Mouse (Mus musculus): ENCODE measurements around the gene a. TPM values are rescaled to one million over a fixed set of nuclear protein-coding genes. Genes with fewer than 3 reads are reported as not detected.
A peak's percentile ranks its signal among the peaks of the same experiment; 100 is the strongest.
"Not testable (repeated sequence)": the region's sequence is repeated elsewhere in the genome, so short reads cannot be mapped to it uniquely, and the experiment has no call there.

The a gene
- polyA plus RNA-seq, 1 experiment: not detected

DNA sequence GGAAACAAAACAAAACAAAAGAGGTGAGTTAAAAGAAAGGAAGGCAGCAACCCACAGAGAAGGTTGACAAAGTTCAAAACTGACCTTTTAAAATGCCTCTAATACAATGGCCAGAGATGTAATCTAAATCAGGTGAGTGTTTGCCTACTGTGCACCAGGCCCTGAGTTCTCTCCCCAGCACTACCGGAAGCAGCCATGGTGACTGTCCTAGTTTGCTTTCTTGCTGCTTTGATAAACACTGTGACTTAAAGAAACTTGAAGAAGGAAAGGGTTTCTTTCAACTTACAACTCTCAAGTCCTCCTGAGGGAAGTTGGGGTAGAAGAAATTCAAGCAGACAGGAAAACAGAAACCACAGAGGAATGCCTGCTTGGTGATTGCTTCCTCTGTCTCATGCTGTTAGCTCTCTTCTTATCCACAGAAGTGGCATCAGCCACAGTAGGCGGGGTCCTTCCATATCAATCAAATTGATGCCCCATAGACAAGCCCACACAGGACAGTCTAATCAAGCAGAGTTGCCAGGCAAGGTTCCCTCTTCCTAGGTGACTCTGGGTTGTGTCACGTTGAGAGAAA lies 220.0 kb downstream of the a start:
- Histone ChIP-seq H3K9me3 (replicated peaks; ENCODE audit: control insufficient read depth, insufficient read depth, low read length, poor library complexity, severe bottlenecking) (peaks cover 9% of the 10 kb centered on the region), H3K4me3 (ENCODE audit: low read depth, low read length) (no peak overlapping the region), H3K36me3 (ENCODE audit: control insufficient read depth, insufficient read depth, low read length, poor library complexity, severe bottlenecking) (no peaks in the 10 kb centered on the region), H3K27ac (ENCODE audit: insufficient read depth, low read length) (no peak overlapping the region), H3K4me1 (ENCODE audit: control insufficient read depth, insufficient read depth, low read length) (no peaks in the 10 kb centered on the region), H3K27me3 (ENCODE audit: control insufficient read depth, insufficient read depth, low read length, poor library complexity, severe bottlenecking) (no peaks in the 10 kb centered on the region; the same call in 1 of the 2 replicates), H3K9ac (ENCODE audit: low read depth, poor library complexity, severe bottlenecking) (no peak overlapping the region)
- no peak for TF ChIP-seq EP300 (IDR thresholded peaks at IDR 0.05; ENCODE audit: insufficient read depth, low read depth, low read length)
- TF ChIP-seq CTCF (IDR thresholded peaks at IDR 0.05; ENCODE audit: low read depth, low read length): no peak
- TF ChIP-seq POLR2A (IDR thresholded peaks at IDR 0.05; ENCODE audit: insufficient read depth, low read length): no peak

DNA sequence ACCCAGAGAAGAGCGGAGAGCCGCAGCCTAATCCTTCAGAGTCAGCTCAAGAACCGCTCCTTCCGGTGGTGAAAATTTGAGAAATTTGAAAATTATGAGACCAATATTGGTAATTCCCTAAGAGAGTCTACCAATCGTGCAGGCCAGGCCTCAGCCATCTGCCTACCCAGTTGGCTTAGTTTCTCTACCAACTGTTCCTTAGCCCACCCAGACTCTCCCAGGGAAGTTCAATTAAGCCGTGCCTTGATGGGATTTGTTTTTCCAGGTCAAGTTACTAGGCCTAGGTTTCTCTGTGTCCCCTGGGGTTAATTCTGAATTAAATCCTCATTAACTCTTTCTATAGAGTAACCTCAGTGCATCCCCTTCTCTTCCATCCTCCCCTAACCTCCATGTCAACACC lies 221.8 kb downstream of the a start:
- TF ChIP-seq EP300 (IDR thresholded peaks at IDR 0.05; ENCODE audit: insufficient read depth, low read depth, low read length) (no peak), CTCF (IDR thresholded peaks at IDR 0.05; ENCODE audit: low read depth, low read length) (no peak), POLR2A (IDR thresholded peaks at IDR 0.05; ENCODE audit: insufficient read depth, low read length) (no peak)
- Histone ChIP-seq H3K9ac (ENCODE audit: low read depth, poor library complexity, severe bottlenecking) (no peak overlapping the region), H3K36me3 (ENCODE audit: control insufficient read depth, insufficient read depth, low read length, poor library complexity, severe bottlenecking) (no peaks in the 10 kb centered on the region), H3K4me1 (ENCODE audit: control insufficient read depth, insufficient read depth, low read length) (no peaks in the 10 kb centered on the region), H3K4me3 (ENCODE audit: low read depth, low read length) (no peak overlapping the region), H3K27me3 (ENCODE audit: control insufficient read depth, insufficient read depth, low read length, poor library complexity, severe bottlenecking) (no peaks in the 10 kb centered on the region; the same call in 1 of the 2 replicates), H3K27ac (ENCODE audit: insufficient read depth, low read length) (no peak overlapping the region), H3K9me3 (replicated peaks; ENCODE audit: control insufficient read depth, insufficient read depth, low read length, poor library complexity, severe bottlenecking) (no peaks in the 10 kb centered on the region)

DNA sequence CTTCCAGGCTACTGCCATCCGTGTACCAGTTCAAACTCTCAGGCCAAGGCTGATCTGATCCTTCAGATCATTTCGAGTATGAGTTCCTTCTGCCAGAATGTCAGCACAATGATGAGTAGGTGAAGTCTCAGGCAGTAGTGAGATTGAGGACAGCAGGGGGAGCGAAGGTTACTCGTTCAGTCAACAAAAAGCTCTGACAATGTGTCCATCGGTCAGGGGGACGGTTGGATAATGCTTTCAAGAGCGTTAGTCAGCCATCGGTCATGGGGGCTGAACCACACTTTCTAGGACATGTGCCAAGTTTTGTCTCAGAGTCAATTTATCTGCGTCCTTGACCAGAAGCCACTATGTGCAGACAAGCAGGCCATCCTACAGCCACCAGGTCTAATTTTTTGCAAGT lies 225.5 kb downstream of the a start:
- not testable (repeated sequence) for H3K27me3 ChIP-seq (ENCODE audit: control insufficient read depth, insufficient read depth, low read length, poor library complexity, severe bottlenecking); H3K9me3 ChIP-seq (replicated peaks; ENCODE audit: control insufficient read depth, insufficient read depth, low read length, poor library complexity, severe bottlenecking); H3K36me3 ChIP-seq (ENCODE audit: control insufficient read depth, insufficient read depth, low read length, poor library complexity, severe bottlenecking); H3K4me3 ChIP-seq (ENCODE audit: low read depth, low read length); H3K27ac ChIP-seq (ENCODE audit: insufficient read depth, low read length); H3K4me1 ChIP-seq (ENCODE audit: control insufficient read depth, insufficient read depth, low read length); H3K9ac ChIP-seq (ENCODE audit: low read depth, poor library complexity, severe bottlenecking)

DNA sequence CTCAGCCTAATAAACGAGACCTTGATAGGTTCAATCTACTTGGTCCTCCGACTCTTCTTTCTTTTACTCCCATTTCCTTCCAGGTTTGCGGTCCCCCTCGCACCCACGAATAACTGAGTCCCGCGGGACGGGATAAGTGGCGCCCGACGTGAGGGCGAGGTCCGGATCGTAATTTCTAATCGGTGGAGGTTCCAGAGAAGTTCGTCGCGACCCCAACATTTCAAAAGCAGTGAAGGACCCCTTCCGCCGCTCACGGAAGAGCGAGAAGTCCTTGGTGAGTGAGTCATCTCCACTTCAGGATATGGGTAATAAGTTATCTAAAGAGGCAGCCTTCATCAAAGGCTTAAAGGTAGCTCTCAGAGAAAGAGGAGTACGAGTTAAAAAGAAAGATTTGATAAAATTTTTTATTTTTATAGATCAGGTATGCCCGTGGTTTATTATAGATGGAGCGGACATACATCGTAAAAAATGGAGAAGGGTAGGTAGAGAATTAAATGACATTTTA lies 227.1 kb downstream of the a start, which contains the start of gene Gm14226:
TSS of gene Gm14226 (plus strand) at position 16 of the 505 bp plus-strand sequence.
- peak within 1 kb of the TSS; percentile 33; the same call in 1 of the 2 replicates for H3K9ac ChIP-seq (ENCODE audit: low read depth, poor library complexity, severe bottlenecking)
- H3K4me1 ChIP-seq (ENCODE audit: control insufficient read depth, insufficient read depth, low read length); H3K27me3 ChIP-seq (ENCODE audit: control insufficient read depth, insufficient read depth, low read length, poor library complexity, severe bottlenecking); H3K36me3 ChIP-seq (ENCODE audit: control insufficient read depth, insufficient read depth, low read length, poor library complexity, severe bottlenecking); H3K9me3 ChIP-seq (replicated peaks; ENCODE audit: control insufficient read depth, insufficient read depth, low read length, poor library complexity, severe bottlenecking); H3K27ac ChIP-seq (ENCODE audit: insufficient read depth, low read length): not testable (repeated sequence)
- peak within 1 kb of the TSS; percentile 72 for H3K4me3 ChIP-seq (ENCODE audit: low read depth, low read length)

DNA sequence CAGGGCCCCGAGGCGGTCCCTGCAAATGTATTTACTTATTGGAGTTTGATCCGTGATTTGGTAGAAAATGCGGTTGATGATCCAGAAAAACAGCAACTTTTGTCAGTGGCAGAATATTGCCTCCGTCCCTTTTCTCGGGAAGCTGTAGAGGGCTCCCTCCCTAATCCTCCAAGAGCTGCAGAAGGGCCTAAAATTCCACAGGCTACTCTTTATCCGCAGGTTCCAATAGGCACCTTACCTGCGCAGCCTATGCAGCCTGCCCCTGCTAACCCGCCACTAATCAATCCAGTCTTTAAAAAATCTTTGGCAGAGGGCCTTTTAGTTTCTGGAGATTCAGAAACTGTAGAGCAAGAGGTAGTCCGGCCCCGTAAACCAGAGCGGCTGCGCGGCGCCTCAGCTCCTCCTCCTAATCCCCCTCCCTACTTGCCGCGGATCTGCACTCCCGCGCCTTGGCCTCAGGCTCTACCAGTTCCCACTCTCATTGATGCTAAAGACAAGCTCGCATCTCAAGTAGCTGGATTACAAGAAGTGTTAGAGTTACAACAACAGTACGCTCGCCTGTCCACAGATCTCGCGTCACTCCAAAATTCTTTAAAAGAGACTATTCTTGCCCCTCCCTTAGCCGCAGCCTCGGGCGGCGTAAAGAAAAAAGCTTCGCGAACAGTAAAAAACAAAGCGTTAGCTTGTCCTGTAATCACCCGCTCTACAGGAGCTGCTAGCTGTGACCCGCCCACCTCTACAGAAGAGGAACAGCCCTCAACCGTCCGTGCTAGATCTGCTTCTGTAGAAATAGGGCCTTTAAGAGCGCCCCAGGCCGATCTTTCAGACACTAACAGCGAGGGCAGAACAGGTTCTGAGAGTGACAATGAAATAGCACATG lies 227.8 kb downstream of the a start:
- peak overlapping the region; percentile 72 for H3K4me3 ChIP-seq (ENCODE audit: low read depth, low read length)
- H3K4me1 ChIP-seq (ENCODE audit: control insufficient read depth, insufficient read depth, low read length): peaks cover 2% of the 10 kb centered on the region
- H3K9me3 ChIP-seq (replicated peaks; ENCODE audit: control insufficient read depth, insufficient read depth, low read length, poor library complexity, severe bottlenecking): no peaks in the 10 kb centered on the region
- peak overlapping the region; percentile 33; the same call in 1 of the 2 replicates for H3K9ac ChIP-seq (ENCODE audit: low read depth, poor library complexity, severe bottlenecking)
- H3K27me3 ChIP-seq (ENCODE audit: control insufficient read depth, insufficient read depth, low read length, poor library complexity, severe bottlenecking): peaks cover 2% of the 10 kb centered on the region
- no peaks in the 10 kb centered on the region for H3K36me3 ChIP-seq (ENCODE audit: control insufficient read depth, insufficient read depth, low read length, poor library complexity, severe bottlenecking)
- no peak for TF ChIP-seq CTCF (IDR thresholded peaks at IDR 0.05; ENCODE audit: low read depth, low read length)
- 0 out of 2 replicates have a peak, but pooled peaks have one; percentile 24 for TF ChIP-seq EP300 (IDR thresholded peaks at IDR 0.05; ENCODE audit: insufficient read depth, low read depth, low read length)
- TF ChIP-seq POLR2A (IDR thresholded peaks at IDR 0.05; ENCODE audit: insufficient read depth, low read length): no peak
- H3K27ac ChIP-seq (ENCODE audit: insufficient read depth, low read length): no peak overlapping the region

DNA sequence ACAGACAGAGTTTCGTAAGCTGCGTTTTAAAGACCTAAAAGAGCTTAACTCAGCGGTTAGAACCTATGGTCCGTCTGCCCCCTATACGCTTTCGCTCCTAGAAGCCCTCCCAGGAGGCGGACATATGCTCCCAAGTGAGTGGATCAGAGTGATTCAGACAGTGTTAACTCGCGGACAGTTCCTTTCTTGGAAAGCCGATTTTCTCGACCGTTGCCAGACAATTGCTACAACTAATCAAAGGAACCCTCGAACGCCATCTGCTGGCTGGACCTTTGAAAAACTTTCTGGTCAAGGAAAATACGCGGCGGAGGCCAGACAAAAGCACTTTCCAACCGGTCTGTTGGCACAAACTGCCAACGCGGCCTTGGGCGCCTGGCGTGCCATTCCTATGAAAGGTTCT lies 228.5 kb downstream of the a start:
- H3K4me3 ChIP-seq (ENCODE audit: low read depth, low read length): peak overlapping the region; percentile 72

DNA sequence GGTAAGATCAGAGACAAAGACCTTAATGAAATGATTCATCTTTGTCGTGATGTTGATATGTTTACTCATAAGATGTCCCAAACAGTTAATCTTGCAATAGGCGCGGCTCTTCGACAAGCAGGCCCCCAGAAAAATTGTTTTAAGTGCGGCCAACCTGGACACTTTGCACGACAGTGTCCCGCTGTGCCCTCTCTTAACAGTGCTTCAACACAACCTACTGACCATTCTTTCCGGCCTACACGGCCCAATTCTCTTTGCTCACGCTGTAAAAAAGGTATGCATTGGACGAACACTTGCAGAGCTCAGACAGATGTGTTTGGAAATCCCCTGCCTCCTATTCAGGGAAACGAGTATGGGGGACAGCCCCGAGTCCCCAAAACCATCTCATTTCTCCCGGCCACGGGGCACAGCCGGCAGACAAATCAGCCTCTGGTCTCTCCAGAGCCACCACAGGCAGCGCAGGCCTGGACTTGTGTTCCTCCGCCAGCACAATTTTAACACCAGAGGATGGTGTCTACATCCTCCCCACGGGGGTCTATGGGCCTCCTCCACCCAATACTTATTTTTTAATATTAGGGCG lies 229.1 kb downstream of the a start:
- H3K9ac ChIP-seq (ENCODE audit: low read depth, poor library complexity, severe bottlenecking); H3K4me1 ChIP-seq (ENCODE audit: control insufficient read depth, insufficient read depth, low read length); H3K9me3 ChIP-seq (replicated peaks; ENCODE audit: control insufficient read depth, insufficient read depth, low read length, poor library complexity, severe bottlenecking); H3K4me3 ChIP-seq (ENCODE audit: low read depth, low read length); H3K36me3 ChIP-seq (ENCODE audit: control insufficient read depth, insufficient read depth, low read length, poor library complexity, severe bottlenecking); H3K27me3 ChIP-seq (ENCODE audit: control insufficient read depth, insufficient read depth, low read length, poor library complexity, severe bottlenecking); H3K27ac ChIP-seq (ENCODE audit: insufficient read depth, low read length): not testable (repeated sequence)

More for the DNA sequence above, 228.5 kb downstream of the a start:
- H3K9ac ChIP-seq (ENCODE audit: low read depth, poor library complexity, severe bottlenecking): 0 out of 2 replicates have a peak overlapping the region, but pooled peaks have one; percentile 5
- H3K27ac ChIP-seq (ENCODE audit: insufficient read depth, low read length): no peak overlapping the region; the same call in 1 of the 2 replicates
- H3K27me3 ChIP-seq (ENCODE audit: control insufficient read depth, insufficient read depth, low read length, poor library complexity, severe bottlenecking): peaks cover 2% of the 10 kb centered on the region
- H3K36me3 ChIP-seq (ENCODE audit: control insufficient read depth, insufficient read depth, low read length, poor library complexity, severe bottlenecking): no peaks in the 10 kb centered on the region
- TF ChIP-seq EP300 (IDR thresholded peaks at IDR 0.05; ENCODE audit: insufficient read depth, low read depth, low read length) (no peak), CTCF (IDR thresholded peaks at IDR 0.05; ENCODE audit: low read depth, low read length) (peak; percentile 42), POLR2A (IDR thresholded peaks at IDR 0.05; ENCODE audit: insufficient read depth, low read length) (no peak)
- peaks cover 2% of the 10 kb centered on the region for H3K4me1 ChIP-seq (ENCODE audit: control insufficient read depth, insufficient read depth, low read length)
- no peaks in the 10 kb centered on the region for H3K9me3 ChIP-seq (replicated peaks; ENCODE audit: control insufficient read depth, insufficient read depth, low read length, poor library complexity, severe bottlenecking)

All from ES-Bruce4 (cell line).